Mouse (Mus musculus) liver, postnatal 0 days (tissue): Measurements from ENCODE around the gene Il34. TPM values are rescaled to one million over a fixed set of nuclear protein-coding genes. Genes with fewer than 3 reads are reported as not detected.
"Not testable (repeated sequence)": the region's sequence is repeated elsewhere in the genome, so short reads cannot be mapped to it uniquely, and the experiment has no call there.

Experiments
- ATAC-seq: fragments of 200-750 bp; cut with Nextera tagmentation; 2 replicates; pipeline ENCODE4 v1.8.0; 2017; ENCODE audit warnings: mild to moderate bottlenecking, moderate library complexity
- DNase-seq: peaks from one replicate; pipeline ENCODE4 v3.0.0-alpha.2; 2016
- H3K27ac ChIP-seq: fragments of 300-500 bp; sonication (generic); 2 replicates; pipeline ENCODE4 v1.5.1; 2014; ENCODE audit warnings: antibody characterized with exemption, moderate library complexity, mild to moderate bottlenecking, low read depth
- H3K27me3 ChIP-seq: fragments of 300-500 bp; sonication (generic); 2 replicates; pipeline ENCODE4 v1.6.1; 2014; ENCODE audit warnings: low read length, control low read depth, mixed read lengths; ENCODE audit not compliant: insufficient read depth
- H3K36me3 ChIP-seq: fragments of 300-500 bp; sonication (generic); replicated peaks from 2 replicates; pipeline ENCODE4 v1.6.1; 2014; ENCODE audit warnings: mild to moderate bottlenecking, control low read depth, low read length, moderate library complexity, mixed read lengths; ENCODE audit not compliant: insufficient read depth
- H3K4me1 ChIP-seq: fragments of 300-500 bp; sonication (generic); 2 replicates; pipeline ENCODE4 v1.6.1; 2014; ENCODE audit warnings: antibody characterized with exemption, mild to moderate bottlenecking, control low read depth; ENCODE audit not compliant: insufficient read depth
- H3K4me2 ChIP-seq: fragments of 300-500 bp; sonication (generic); 2 replicates; pipeline ENCODE4 v1.6.1; 2014; ENCODE audit warnings: low read depth, mild to moderate bottlenecking, low read length, moderate library complexity, mixed read lengths
- H3K4me3 ChIP-seq: fragments of 300-500 bp; sonication (generic); 2 replicates; pipeline ENCODE4 v1.5.1; 2014; ENCODE audit warnings: low read depth, low read length
- H3K9ac ChIP-seq: fragments of 300-500 bp; sonication (generic); replicated peaks from 2 replicates; pipeline ENCODE4 v1.6.1; 2014; ENCODE audit warnings: mild to moderate bottlenecking, moderate library complexity
- H3K9me3 ChIP-seq: fragments of 300-500 bp; sonication (generic); 2 replicates; pipeline ENCODE4 v1.6.1; 2016; ENCODE audit warnings: mild to moderate bottlenecking, control low read depth, low read length, mixed read lengths
- CTCF ChIP-seq: sonication (generic); IDR thresholded peaks from 2 replicates; pipeline ENCODE4 v1.5.1; 2016; ENCODE audit warnings: antibody characterized with exemption, low read depth
- EP300 ChIP-seq: IDR thresholded peaks from 2 replicates; pipeline ENCODE4 v1.6.1; 2016; ENCODE audit warnings: antibody characterized with exemption, low read depth, mild to moderate bottlenecking
- WGBS: fragments of 180-500 bp; shearing (Covaris S2); extraction: QIAGEN DNeasy Blood & Tissue Kit; methylation state at CpG from one replicate; pipeline ENCODE4 v1.1.7; 2014; ENCODE audit not compliant: insufficient replicate concordance; 5-methylcytosine and 5-hydroxymethylcytosine counted together
- polyA plus RNA-seq: library from polyadenylated mRNA; unstranded; fragments of >200 nt; fragmentation: Nextera tagmentation; extraction: Ambion mirVana; gene quantifications from 2 replicates; pipeline ENCODE4 v1.2.1, GENCODE M21; 2015

The Il34 gene
- polyA plus RNA-seq, 1 experiment from 2014 or later, result 0.47 TPM

DNA sequence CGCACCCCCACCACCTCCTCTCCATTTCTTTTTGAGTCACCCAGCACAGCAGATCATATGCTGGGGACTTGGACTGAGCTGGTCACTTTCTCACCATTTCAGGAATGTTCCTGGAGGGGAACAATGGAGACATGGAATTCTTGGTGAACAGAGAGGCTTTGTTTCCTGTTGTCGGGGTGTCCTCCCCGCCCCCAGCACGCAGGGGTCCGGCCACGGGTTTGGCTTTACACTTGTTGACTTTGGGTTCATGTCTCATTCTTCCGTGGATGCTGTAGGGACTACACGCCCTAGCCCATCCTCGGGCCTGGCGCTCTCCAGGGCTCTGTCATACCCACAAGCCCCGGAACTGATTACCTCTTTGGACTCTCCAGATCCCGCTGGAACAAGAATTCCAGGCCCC lies 16.7 kb downstream of the Il34 start:
- Histone ChIP-seq H3K9me3 (no peaks in the 10 kb centered on the region), H3K27me3 (no peaks in the 10 kb centered on the region), H3K9ac (no peak overlapping the region), H3K36me3 (no peaks in the 10 kb centered on the region), H3K4me1 (0 out of 2 replicates have a peak, but pooled peaks cover 8% of the 10 kb centered on the region), H3K27ac (no peak overlapping the region), H3K4me3 (no peak overlapping the region), H3K4me2 (no peak overlapping the region)
- no peak for ATAC-seq
- WGBS, result 65% methylated on average over 12 of the region's 12 CpGs
- no peak for DNase-seq
- TF ChIP-seq CTCF (no peak), EP300 (no peak)

DNA sequence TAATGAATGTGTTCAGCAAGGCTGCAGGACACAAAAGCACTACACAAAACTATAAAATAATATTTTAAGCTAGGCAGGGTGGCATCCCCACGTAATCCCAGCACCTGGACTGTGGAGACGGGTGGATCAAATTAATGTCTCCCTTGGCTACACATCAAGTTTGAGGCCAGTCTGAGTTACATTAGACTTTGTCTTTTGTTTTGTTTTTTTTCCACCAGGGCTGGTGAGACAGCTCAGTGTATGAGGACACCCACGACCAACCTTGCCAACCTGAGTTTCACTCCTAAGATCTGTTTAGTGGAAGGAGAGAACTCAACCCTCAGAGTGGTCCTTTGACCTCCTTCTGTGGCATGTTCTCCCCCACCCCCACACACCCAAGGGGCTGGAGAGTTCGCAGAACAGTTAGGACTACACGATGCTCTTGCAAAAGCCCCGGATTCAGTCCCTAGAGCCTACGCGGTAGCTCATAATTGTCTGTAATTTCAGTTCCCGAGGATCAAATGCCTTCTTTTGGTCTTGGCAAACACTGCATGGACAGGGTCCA lies 18.2 kb downstream of the Il34 start:
- TF ChIP-seq CTCF (no peak), EP300 (no peak)
- Histone ChIP-seq H3K4me1 (0 out of 2 replicates have a peak, but pooled peaks cover 2% of the 10 kb centered on the region), H3K9ac (no peak overlapping the region), H3K36me3 (no peaks in the 10 kb centered on the region), H3K27me3 (no peaks in the 10 kb centered on the region), H3K4me3 (no peak overlapping the region), H3K9me3 (no peaks in the 10 kb centered on the region), H3K4me2 (no peak overlapping the region), H3K27ac (no peak overlapping the region)
- DNase-seq (no peak), ATAC-seq (no peak)
- WGBS, result 81% methylated on average over 9 of the region's 9 CpGs

DNA sequence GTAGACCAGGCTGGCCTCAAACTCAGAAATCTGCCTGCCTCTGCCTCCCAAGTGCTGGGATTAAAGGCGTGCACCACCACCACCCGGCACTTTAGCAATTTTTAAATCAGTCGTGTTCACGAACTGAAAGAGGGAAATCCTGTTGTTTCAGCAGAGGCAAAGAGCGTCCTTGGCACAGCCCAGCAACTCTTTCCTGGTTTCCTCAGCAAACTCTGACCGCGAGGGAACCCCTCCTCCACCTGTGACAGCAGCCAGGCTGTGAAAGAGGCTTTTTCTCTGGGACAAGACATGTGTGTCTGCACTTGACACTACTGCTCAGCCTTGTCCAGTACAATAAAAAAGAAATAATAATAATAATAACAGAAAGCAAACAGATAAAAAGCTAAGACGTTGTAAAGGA lies 18.8 kb downstream of the Il34 start:
- H3K27ac ChIP-seq, result no peak overlapping the region
- no peak for TF ChIP-seq EP300
- DNase-seq (no peak), ATAC-seq (no peak)
- H3K4me2 ChIP-seq, result no peak overlapping the region
- H3K36me3 ChIP-seq, result no peaks in the 10 kb centered on the region
- no peak overlapping the region for H3K9ac ChIP-seq
- 62% methylated on average over 8 of the region's 8 CpGs for WGBS
- H3K4me3 ChIP-seq, result no peak overlapping the region
- no peaks in the 10 kb centered on the region for H3K9me3 ChIP-seq
- H3K27me3 ChIP-seq, result no peaks in the 10 kb centered on the region
- H3K4me1 ChIP-seq, result no peaks in the 10 kb centered on the region

DNA sequence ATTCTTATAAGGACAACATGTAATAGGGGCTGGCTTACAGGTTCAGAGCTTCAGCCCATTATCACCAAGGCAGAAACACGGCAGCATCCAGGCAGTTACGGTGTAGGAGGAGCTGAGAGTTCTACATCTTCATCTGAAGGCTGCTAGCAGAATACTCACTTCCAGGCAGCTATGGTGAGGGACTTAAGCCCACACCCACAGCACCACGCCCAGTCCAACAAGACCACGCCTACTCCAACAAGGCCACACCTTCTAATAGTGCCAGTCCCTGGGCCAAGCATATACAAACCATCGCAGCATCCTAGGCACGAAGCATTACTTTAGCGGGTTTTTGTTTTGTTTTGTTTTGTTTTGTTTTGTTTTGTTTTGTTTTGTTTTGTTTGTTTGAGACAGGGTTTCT lies 19.2 kb downstream of the Il34 start:
- DNase-seq, H3K27ac ChIP-seq, H3K27me3 ChIP-seq, H3K4me3 ChIP-seq, H3K9me3 ChIP-seq, ATAC-seq, H3K4me1 ChIP-seq, H3K9ac ChIP-seq, H3K4me2 ChIP-seq, H3K36me3 ChIP-seq: not testable (repeated sequence)
- 71% methylated on average over 7 of the region's 7 CpGs for WGBS

DNA sequence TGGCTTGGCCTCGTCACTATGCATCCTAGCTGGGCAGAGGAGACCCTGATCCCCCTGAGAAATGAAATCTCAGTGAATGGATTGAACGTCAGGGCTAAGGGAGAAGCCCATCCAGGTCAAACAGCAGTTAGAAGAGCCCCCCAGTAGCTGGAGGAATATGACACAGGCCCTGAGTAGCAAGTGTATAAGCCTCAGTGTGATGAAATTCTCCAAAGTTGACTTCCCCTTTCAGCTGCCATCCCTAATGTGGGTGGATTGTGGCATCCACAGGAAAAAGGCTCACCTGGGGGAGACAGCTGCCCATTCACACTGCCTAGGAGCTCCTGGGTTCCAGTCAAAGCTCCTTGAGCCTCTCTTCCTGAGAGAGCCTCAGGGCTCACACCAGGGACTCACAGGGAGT lies 20.4 kb downstream of the Il34 start:
- no peak overlapping the region for H3K27ac ChIP-seq
- WGBS, result 62% methylated on average over 2 of the region's 2 CpGs
- no peaks in the 10 kb centered on the region for H3K36me3 ChIP-seq
- H3K27me3 ChIP-seq, result no peaks in the 10 kb centered on the region
- no peak for DNase-seq
- no peak for TF ChIP-seq CTCF
- TF ChIP-seq EP300, result no peak
- no peaks in the 10 kb centered on the region for H3K9me3 ChIP-seq
- no peak for ATAC-seq
- H3K4me1 ChIP-seq, result no peaks in the 10 kb centered on the region
- no peak overlapping the region for H3K4me2 ChIP-seq
- no peak overlapping the region for H3K4me3 ChIP-seq
- no peak overlapping the region for H3K9ac ChIP-seq

DNA sequence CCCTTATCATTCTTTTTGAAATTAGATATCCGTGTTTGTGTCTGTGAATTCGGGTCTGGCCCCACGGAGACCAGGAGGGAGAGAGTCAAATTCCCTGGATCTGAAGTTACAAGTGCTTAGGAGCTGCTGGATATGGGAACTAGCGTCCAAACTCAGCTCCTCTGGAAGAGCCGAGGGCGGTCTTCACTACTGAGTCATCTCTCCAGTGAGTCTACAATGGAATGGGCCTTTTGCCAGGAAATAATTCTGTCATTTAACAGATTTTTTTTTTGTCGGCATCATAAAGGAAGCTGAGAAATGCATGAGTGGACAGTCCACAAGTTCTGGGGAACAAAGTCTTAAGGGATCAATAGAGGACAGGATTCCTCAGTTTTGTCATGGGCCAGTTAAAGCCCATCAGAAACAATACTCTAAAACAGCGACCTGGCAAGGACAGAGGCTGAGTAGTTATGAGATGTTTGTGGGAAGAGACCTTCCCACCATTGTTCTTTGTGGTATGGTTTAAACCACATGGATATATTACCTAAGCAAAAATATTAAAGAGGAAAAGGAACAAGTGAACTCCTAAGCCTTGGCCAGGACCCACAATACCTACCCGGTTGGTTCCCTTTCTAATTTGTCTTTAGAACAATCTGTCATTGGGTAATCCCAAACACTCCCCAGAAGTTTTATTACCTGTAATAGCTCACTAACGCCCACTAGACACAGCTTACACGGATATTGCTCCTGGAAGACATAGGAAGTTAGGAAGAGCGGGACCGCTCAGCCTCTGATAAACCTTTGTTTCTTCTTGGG lies 25.6 kb downstream of the Il34 start:
- Histone ChIP-seq H3K9me3 (no peaks in the 10 kb centered on the region), H3K4me3 (no peak overlapping the region), H3K36me3 (no peaks in the 10 kb centered on the region), H3K4me1 (no peaks in the 10 kb centered on the region), H3K27me3 (no peaks in the 10 kb centered on the region), H3K4me2 (no peak overlapping the region), H3K27ac (no peak overlapping the region), H3K9ac (no peak overlapping the region)
- no peak for DNase-seq
- no peak for ATAC-seq
- 69% methylated on average over 13 of the region's 13 CpGs for WGBS
- TF ChIP-seq EP300 (no peak), CTCF (no peak)
